Mouse (Mus musculus) CH12.LX (cell line): ENCODE data around the gene Zdhhc13. TPM values are rescaled to one million over a fixed set of nuclear protein-coding genes. Genes with fewer than 3 reads are reported as not detected.

Experiments
- DNase-seq: peaks from one replicate; pipeline ENCODE4 v3.0.0-alpha.2; 2013; ENCODE audit errors: extremely low read depth
- H3K27ac ChIP-seq: 2 replicates; pipeline ENCODE4 v1.5.1; 2012; ENCODE audit warnings: low read depth, mild to moderate bottlenecking, control low read depth, moderate library complexity; ENCODE audit not compliant: insufficient read depth
- H3K27me3 ChIP-seq: replicated peaks from 2 replicates; pipeline ENCODE3; 2012; ENCODE audit warnings: inconsistent platforms
- H3K36me3 ChIP-seq, 2 experiments: replicated peaks in 1 of 2; 2 replicates each; pipeline versions ENCODE3 to v1.6.1; 2012; ENCODE audit warnings: inconsistent platforms in 1 of 2, low read length in 1 of 2, mild to moderate bottlenecking in 1 of 2, mixed read lengths in 1 of 2, moderate library complexity in 1 of 2; ENCODE audit not compliant: control insufficient read depth in 1 of 2, insufficient read depth in 1 of 2
- H3K4me1 ChIP-seq, 2 experiments: 2 replicates each; pipeline ENCODE4 v1.6.1; 2012; ENCODE audit warnings: inconsistent platforms in 1 of 2, moderate library complexity in 1 of 2; ENCODE audit not compliant: insufficient read depth in 2 of 2, control insufficient read depth in 1 of 2
- H3K4me2 ChIP-seq: 2 replicates; pipeline ENCODE4 v1.6.1; 2012; ENCODE audit warnings: low read depth, mild to moderate bottlenecking, control low read depth; ENCODE audit not compliant: poor library complexity, insufficient read depth, severe bottlenecking
- H3K4me3 ChIP-seq, 3 experiments: fragments of 150-350 bp in 1 of 3; sonication (generic) in 1 of 3; replicated peaks in 1 of 3; 2 replicates each; pipeline versions ENCODE3 to v1.5.1; 2011 to 2012; ENCODE audit warnings: low read depth in 2 of 3, low read length in 2 of 3, mild to moderate bottlenecking in 2 of 3, moderate library complexity in 2 of 3, control low read depth in 1 of 3, improper control_type of control experiment in 1 of 3, inconsistent platforms in 1 of 3, mixed read lengths in 1 of 3; ENCODE audit not compliant: poor library complexity in 1 of 3
- H3K79me2 ChIP-seq: replicated peaks from 2 replicates; pipeline ENCODE4 v1.6.1; 2012; ENCODE audit warnings: mild to moderate bottlenecking, moderate library complexity; ENCODE audit not compliant: control insufficient read depth, poor library complexity, insufficient read depth, severe bottlenecking; ENCODE audit errors: extremely low read depth
- H3K9ac ChIP-seq: 2 replicates; pipeline ENCODE4 v1.6.1; 2012; ENCODE audit warnings: low read depth, mild to moderate bottlenecking, control low read depth, moderate library complexity; ENCODE audit not compliant: insufficient read depth
- H3K9me3 ChIP-seq: replicated peaks from 2 replicates; pipeline ENCODE3; 2012; ENCODE audit warnings: low read length, inconsistent platforms, mixed read lengths
- BHLHE40 ChIP-seq: IDR thresholded peaks from 2 replicates; pipeline ENCODE4 v1.6.1; 2011; ENCODE audit warnings: mild to moderate bottlenecking, low read depth, low read length, improper control_type of control experiment
- CHD1 ChIP-seq: IDR thresholded peaks from 2 replicates; pipeline ENCODE4 v1.6.1; 2012; ENCODE audit warnings: low read depth, low read length, improper control_type of control experiment, inconsistent platforms
- CHD2 ChIP-seq: IDR thresholded peaks from 2 replicates; pipeline ENCODE4 v1.6.1; 2011; ENCODE audit warnings: low read length, improper control_type of control experiment
- E2F4 ChIP-seq: IDR thresholded peaks from 2 replicates; pipeline ENCODE4 v1.6.1; 2011; ENCODE audit warnings: low read depth, low read length, improper control_type of control experiment; ENCODE audit not compliant: insufficient replicate concordance
- GABPA ChIP-seq: IDR thresholded peaks from 2 replicates; pipeline ENCODE4 v1.6.1; 2012; ENCODE audit warnings: low read depth, low read length, improper control_type of control experiment, inconsistent platforms; ENCODE audit not compliant: insufficient replicate concordance
- HCFC1 ChIP-seq: IDR thresholded peaks from 2 replicates; pipeline ENCODE4 v1.6.1; 2012; ENCODE audit warnings: low read depth, mild to moderate bottlenecking, inconsistent platforms, low read length, improper control_type of control experiment
- IRF4 ChIP-seq: IDR thresholded peaks from 2 replicates; pipeline ENCODE4 v1.6.1; 2014; ENCODE audit warnings: low read depth, mild to moderate bottlenecking, inconsistent platforms, low read length, improper control_type of control experiment
- KAT2A ChIP-seq: IDR thresholded peaks from 2 replicates; pipeline ENCODE4 v1.6.1; 2012; ENCODE audit warnings: low read length, improper control_type of control experiment, inconsistent platforms; ENCODE audit not compliant: insufficient replicate concordance
- MAFK ChIP-seq: IDR thresholded peaks from 2 replicates; pipeline ENCODE4 v1.6.1; 2011; ENCODE audit warnings: low read length, improper control_type of control experiment; ENCODE audit not compliant: insufficient replicate concordance
- MXI1 ChIP-seq: IDR thresholded peaks from 2 replicates; pipeline ENCODE4 v1.6.1; 2011; ENCODE audit warnings: mild to moderate bottlenecking, low read depth, low read length, improper control_type of control experiment
- MYC ChIP-seq: IDR thresholded peaks from 2 replicates; pipeline ENCODE4 v1.6.1; 2011; ENCODE audit warnings: low read depth, mild to moderate bottlenecking, improper control_type of control experiment, low read length
- NELFE ChIP-seq: IDR thresholded peaks from 2 replicates; pipeline ENCODE4 v1.6.1; 2011; ENCODE audit warnings: low read depth, low read length, improper control_type of control experiment
- PAX5 ChIP-seq: IDR thresholded peaks from 2 replicates; pipeline ENCODE4 v1.6.1; 2012; ENCODE audit warnings: low read length, inconsistent platforms, mixed read lengths
- SMC3 ChIP-seq: IDR thresholded peaks from 2 replicates; pipeline ENCODE4 v1.6.1; 2011; ENCODE audit warnings: low read depth, low read length, improper control_type of control experiment
- TBP ChIP-seq: conservative IDR thresholded peaks from 2 replicates; pipeline ENCODE4 v1.6.1; 2011; ENCODE audit warnings: low read depth, low read length, improper control_type of control experiment
- UBTF ChIP-seq: IDR thresholded peaks from 2 replicates; pipeline ENCODE4 v1.6.1; 2012; ENCODE audit warnings: low read depth, mild to moderate bottlenecking, inconsistent platforms, low read length, improper control_type of control experiment, moderate library complexity
- USF1 ChIP-seq: IDR thresholded peaks from 2 replicates; pipeline ENCODE4 v1.6.1; 2014; ENCODE audit warnings: low read depth, mild to moderate bottlenecking, inconsistent platforms, low read length, improper control_type of control experiment
- ZC3H11A ChIP-seq: IDR thresholded peaks from 2 replicates; pipeline ENCODE4 v1.6.1; 2012; ENCODE audit warnings: low read depth, mild to moderate bottlenecking, inconsistent platforms, low read length, improper control_type of control experiment
- ZMIZ1 ChIP-seq: IDR thresholded peaks from 2 replicates; pipeline ENCODE4 v1.6.1; 2012; ENCODE audit warnings: low read depth, mild to moderate bottlenecking, inconsistent platforms, low read length, improper control_type of control experiment
- ZNF384 ChIP-seq: IDR thresholded peaks from 2 replicates; pipeline ENCODE4 v1.6.1; 2012; ENCODE audit warnings: low read depth, low read length, improper control_type of control experiment, inconsistent platforms
- dilution Hi-C: fragments of 300-500 bp; cut with MboI; formaldehyde crosslinking; loops from 2 replicates; pipeline ENCODE4 v1.14.3; 2020; ENCODE audit warnings: low sequenced_read_pairs; ENCODE audit not compliant: extremely low pct_unique_long_range_greater_than_20kb, extremely low pct_ligation_motif_present
- in situ Hi-C: fragments of 300-500 bp; cut with MboI; formaldehyde crosslinking; loops from 3 replicates; pipeline ENCODE4 v1.14.3; 2019; ENCODE audit warnings: low sequenced_read_pairs, low pct_ligation_motif_present, low pct_unique_long_range_greater_than_20kb, mixed read lengths
- polyA plus RNA-seq: library from polyadenylated mRNA; unstranded; fragments of >175 nt; gene quantifications from 2 replicates; pipeline ENCODE4 v1.2.1, GENCODE M21; 2012; ENCODE audit warnings: low read depth; ENCODE audit not compliant: insufficient read length
- total RNA-seq, 2 experiments: library from RNA; depleted of rRNA; stranded (reverse); fragments of 300-350 nt in 1 of 2; fragments of >200 nt in 1 of 2; gene quantifications; 2 replicates each; pipeline ENCODE4 v1.2.3; 2012 to 2014

Zdhhc13 gene
- total and polyA plus RNA-seq, 3 experiments: 19.9 to 74.3 (median 32.3) TPM

DNA sequence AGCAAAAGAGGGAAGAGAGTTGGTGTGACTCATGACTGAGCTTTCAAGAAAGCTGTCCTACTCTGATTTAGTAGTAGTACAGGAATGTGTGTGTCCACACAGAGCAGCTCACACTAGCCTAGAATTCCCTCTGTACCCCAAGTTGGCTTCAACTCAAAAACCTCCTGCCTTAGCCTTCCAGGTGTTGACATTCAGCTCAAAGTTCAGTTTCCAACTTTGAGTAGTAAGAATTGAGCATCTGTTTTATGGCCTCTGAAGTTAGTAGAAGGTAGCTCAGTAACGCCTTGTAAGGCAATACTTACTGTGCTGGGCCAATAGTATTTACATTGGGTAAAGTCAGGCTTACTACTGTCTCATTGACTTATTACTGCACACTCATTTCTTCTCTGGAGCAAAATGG, 24.8 kb downstream of the Zdhhc13 start:
- Histone ChIP-seq H3K4me2 (no peak overlapping the region), H3K4me3 (no peak overlapping the region), H3K9ac (no peak overlapping the region), H3K79me2 (no peaks in the 10 kb centered on the region), H3K4me1 (no peaks in the 10 kb centered on the region), H3K36me3 (peaks cover 22 to 84% of the 10 kb centered on the region in 2 experiments), H3K27me3 (no peaks in the 10 kb centered on the region), H3K9me3 (no peaks in the 10 kb centered on the region), H3K27ac (no peak overlapping the region)
- dilution Hi-C loops (no loop called here), in situ Hi-C loops (no loop called here)
- TF ChIP-seq USF1: no peak
- TF ChIP-seq ZNF384: no peak
- no peak for TF ChIP-seq IRF4
- no peak for TF ChIP-seq E2F4
- TF ChIP-seq NELFE: no peak
- no peak for TF ChIP-seq PAX5
- no peak for TF ChIP-seq SMC3
- no peak for TF ChIP-seq MYC
- no peak for TF ChIP-seq BHLHE40
- no peak for TF ChIP-seq UBTF
- TF ChIP-seq ZMIZ1: no peak
- TF ChIP-seq ZC3H11A: no peak
- no peak for TF ChIP-seq MXI1
- TF ChIP-seq CHD2: no peak
- TF ChIP-seq TBP: no peak
- TF ChIP-seq MAFK: no peak
- no peak for TF ChIP-seq HCFC1
- no peak for TF ChIP-seq CHD1
- no peak for DNase-seq

GRCm38 (mm10) chr7:48821654-48822053, 32.9 kb downstream of the Zdhhc13 start:
- in situ Hi-C loops: no loop called here
- H3K36me3 ChIP-seq: peaks cover 35 to 98% of the 10 kb centered on the region in 2 experiments

More at GRCm38 (mm10) chr7:48821654-48822053, 32.9 kb downstream of the Zdhhc13 start:
- Histone ChIP-seq H3K9me3 (no peaks in the 10 kb centered on the region), H3K27me3 (no peaks in the 10 kb centered on the region), H3K4me1 (no peaks in the 10 kb centered on the region), H3K9ac (no peak overlapping the region), H3K4me3 (no peak overlapping the region), H3K4me2 (no peak overlapping the region), H3K79me2 (no peaks in the 10 kb centered on the region), H3K27ac (no peak overlapping the region)
- DNase-seq: no peak
- TF ChIP-seq GABPA: no peak
- no peak for TF ChIP-seq SMC3
- TF ChIP-seq KAT2A: no peak
- TF ChIP-seq HCFC1: no peak
- dilution Hi-C loops: no loop called here
